Mouse (Mus musculus) lung, embryonic 16.5 days (tissue): ENCODE measurements around the gene Pdzd8. TPM values are rescaled to one million over a fixed set of nuclear protein-coding genes. Genes with fewer than 3 reads are reported as not detected.

Experiments
- ATAC-seq: fragments of 200-750 bp; cut with Nextera tagmentation; 2 replicates; pipeline ENCODE4 v1.8.0; 2017; ENCODE audit warnings: low read depth, mild to moderate bottlenecking, moderate library complexity
- H3K27ac ChIP-seq: fragments of 300-500 bp; sonication (generic); 2 replicates; pipeline ENCODE4 v1.5.1; 2014; ENCODE audit warnings: mild to moderate bottlenecking, control low read depth, low read length
- H3K27me3 ChIP-seq: fragments of 300-500 bp; sonication (generic); 2 replicates; pipeline ENCODE4 v1.6.1; 2014; ENCODE audit warnings: low read depth, low read length, mixed read lengths; ENCODE audit not compliant: control insufficient read depth, insufficient read depth
- H3K36me3 ChIP-seq: fragments of 300-500 bp; sonication (generic); 2 replicates; pipeline ENCODE4 v1.6.1; 2014; ENCODE audit warnings: low read length; ENCODE audit not compliant: control insufficient read depth, insufficient read depth
- H3K4me1 ChIP-seq: fragments of 300-500 bp; sonication (generic); replicated peaks from 2 replicates; pipeline ENCODE4 v1.6.1; 2014; ENCODE audit warnings: low read length, mixed read lengths; ENCODE audit not compliant: control insufficient read depth, insufficient read depth
- H3K4me2 ChIP-seq: fragments of 300-500 bp; sonication (generic); 2 replicates; pipeline ENCODE4 v1.6.1; 2014; ENCODE audit warnings: low read depth, low read length, control low read depth
- H3K4me3 ChIP-seq: fragments of 300-500 bp; sonication (generic); 2 replicates; pipeline ENCODE4 v1.5.1; 2014; ENCODE audit warnings: mild to moderate bottlenecking, low read length, control low read depth
- H3K9ac ChIP-seq: fragments of 300-500 bp; sonication (generic); 2 replicates; pipeline ENCODE4 v1.6.1; 2014; ENCODE audit warnings: low read length, control low read depth
- H3K9me3 ChIP-seq: fragments of 300-500 bp; sonication (generic); 2 replicates; pipeline ENCODE4 v1.6.1; 2016; ENCODE audit warnings: low read length; ENCODE audit not compliant: control insufficient read depth
- WGBS: fragments of 180-500 bp; shearing (Covaris S2); extraction: QIAGEN DNeasy Blood & Tissue Kit; methylation state at CpG from one replicate; pipeline ENCODE4 v1.1.7; 2014; 5-methylcytosine and 5-hydroxymethylcytosine counted together
- polyA plus RNA-seq: library from polyadenylated mRNA; unstranded; fragments of >200 nt; fragmentation: Nextera tagmentation; extraction: Ambion mirVana; gene quantifications from 2 replicates; pipeline ENCODE4 v1.2.1, GENCODE M21; 2015

Gene Pdzd8
- 7.2 and 7.5 TPM in 2 replicates for polyA plus RNA-seq

DNA sequence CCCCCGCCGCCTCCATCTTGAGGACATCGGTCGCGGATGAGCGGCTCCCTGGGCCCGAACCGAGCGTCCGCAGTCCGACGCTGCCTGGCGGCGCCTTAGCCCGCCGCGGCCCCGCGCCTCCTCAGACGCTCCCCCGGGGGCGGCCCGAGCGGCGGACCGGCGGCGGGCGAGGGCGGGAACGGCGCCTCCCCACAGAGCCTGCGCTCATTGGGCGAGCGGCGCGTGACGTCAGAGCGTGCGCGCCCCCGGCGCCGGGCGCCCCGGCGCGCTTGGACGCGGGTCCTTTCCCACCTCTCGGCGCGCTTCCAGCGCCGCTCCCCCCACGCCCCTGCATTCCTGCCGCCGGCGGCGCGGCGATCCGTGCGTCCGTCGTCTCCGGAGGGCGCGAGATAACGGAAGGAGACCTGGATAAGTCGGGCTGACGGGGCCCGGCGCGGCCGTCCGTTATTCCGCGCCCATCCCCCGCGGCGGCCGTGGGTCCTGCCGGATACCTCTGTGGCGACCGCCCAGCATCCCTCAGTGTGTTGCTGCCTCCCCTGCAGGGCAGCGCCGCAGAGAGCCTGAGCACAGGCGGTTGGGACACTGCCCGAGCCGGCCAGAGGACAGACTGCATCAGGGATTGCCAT is at the start of gene Pdzd8:
Gene Pdzd8, minus strand, starts transcription at position 123 of the 626 bp plus-strand sequence.
- H3K4me1 ChIP-seq, result peaks cover 23% of the 10 kb centered on the region
- H3K4me3 ChIP-seq, result peak within 1 kb of the TSS; percentile 88
- no peaks in the 10 kb centered on the region for H3K27me3 ChIP-seq
- H3K9ac ChIP-seq, result peak within 1 kb of the TSS; percentile 90
- no peaks in the 10 kb centered on the region for H3K9me3 ChIP-seq
- H3K27ac ChIP-seq, result peak within 1 kb of the TSS; percentile 88
- ATAC-seq, result peak; percentile 98
- no peaks in the 10 kb centered on the region for H3K36me3 ChIP-seq
- peak within 1 kb of the TSS; percentile 91 for H3K4me2 ChIP-seq
- WGBS, result under 1% methylated on average over 36 of the region's 91 CpGs

DNA sequence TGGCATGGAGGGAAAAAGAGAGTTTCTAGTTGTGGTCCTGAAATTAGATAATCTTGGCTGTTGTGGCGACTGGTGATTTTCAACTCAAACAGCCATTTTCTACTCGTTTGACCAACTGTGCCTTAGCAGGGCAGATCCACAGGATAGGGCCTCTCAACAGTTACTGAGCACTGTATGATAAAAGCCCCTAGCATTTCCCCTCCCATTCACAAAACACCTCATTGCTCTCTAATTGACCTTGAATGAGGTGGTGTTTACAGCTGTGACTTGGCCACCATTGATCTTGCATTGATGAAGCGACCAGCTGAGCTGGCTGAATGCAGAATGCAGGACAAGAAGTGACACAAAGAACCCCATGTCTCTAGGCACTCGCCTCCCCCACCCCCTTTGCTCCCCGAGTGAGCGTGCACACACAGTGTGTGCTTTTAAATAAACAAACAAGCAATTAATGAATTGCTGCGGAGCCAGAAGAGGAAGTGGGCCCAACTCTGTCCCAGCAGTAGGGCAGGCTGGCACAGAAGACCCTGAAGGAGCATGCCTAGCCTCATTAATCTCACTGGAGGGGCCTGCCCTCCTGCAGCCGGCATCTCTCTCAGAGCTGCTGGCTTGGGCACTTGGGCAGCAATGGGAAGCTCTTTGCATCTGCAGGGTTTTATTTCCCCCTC is 48.3 kb upstream of the Pdzd8 start:
- H3K4me1 ChIP-seq, result no peaks in the 10 kb centered on the region
- no peaks in the 10 kb centered on the region; the same call in 1 of the 2 replicates for H3K27me3 ChIP-seq
- no peak overlapping the region for H3K27ac ChIP-seq
- H3K4me3 ChIP-seq, result no peak overlapping the region
- ATAC-seq, result no peak
- no peak overlapping the region for H3K4me2 ChIP-seq
- no peaks in the 10 kb centered on the region for H3K9me3 ChIP-seq
- WGBS, result 26% methylated on average over 8 of the region's 8 CpGs
- H3K36me3 ChIP-seq, result no peaks in the 10 kb centered on the region
- no peak overlapping the region for H3K9ac ChIP-seq

DNA sequence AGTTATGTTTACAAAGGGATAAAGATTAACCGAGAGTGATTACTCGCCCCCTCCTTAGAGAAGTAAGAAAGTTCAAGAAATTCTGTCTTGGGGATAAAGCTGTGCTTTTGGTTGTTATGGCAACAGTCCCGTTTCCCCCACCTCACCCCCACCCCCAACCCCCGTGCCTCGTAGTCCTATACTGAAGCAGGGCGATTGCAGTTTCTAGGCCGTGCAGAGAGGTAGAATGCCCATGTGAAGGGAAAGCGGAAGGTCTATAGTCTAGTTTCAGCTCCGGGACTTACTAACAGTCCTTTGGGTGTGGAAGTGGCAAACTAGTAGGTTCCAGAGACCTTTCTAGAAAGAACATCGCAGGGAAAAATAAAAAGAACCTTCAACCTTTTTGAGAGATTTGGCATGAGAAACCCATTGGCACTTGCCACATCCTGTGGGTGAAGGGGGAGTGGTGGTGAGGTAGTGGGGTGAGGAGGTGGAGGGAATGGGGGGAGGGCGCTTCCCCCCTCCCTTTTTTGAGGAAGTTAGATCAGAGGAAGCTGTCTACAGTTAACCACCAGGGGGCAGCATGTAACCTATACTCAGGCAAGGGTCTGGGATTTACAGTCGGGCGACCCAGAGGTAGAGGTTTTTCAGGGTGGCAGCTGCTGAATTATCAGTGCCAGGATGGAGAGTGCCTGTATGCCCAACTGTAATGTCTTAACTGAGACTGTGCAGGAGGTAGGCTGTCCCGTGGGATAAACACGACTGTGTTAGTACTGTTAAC is 43.4 kb upstream of the Pdzd8 start:
- no peaks in the 10 kb centered on the region for H3K4me1 ChIP-seq
- peak; percentile 54 for ATAC-seq
- H3K9me3 ChIP-seq, result no peaks in the 10 kb centered on the region
- H3K27me3 ChIP-seq, result no peaks in the 10 kb centered on the region
- no peak overlapping the region for H3K9ac ChIP-seq
- H3K4me3 ChIP-seq, result peak overlapping the region; percentile 9; the same call in 1 of the 2 replicates
- H3K27ac ChIP-seq, result no peak overlapping the region
- no peaks in the 10 kb centered on the region for H3K36me3 ChIP-seq
- H3K4me2 ChIP-seq, result peak overlapping the region; percentile 40
- WGBS, result 14% methylated on average over 14 of the region's 15 CpGs

DNA sequence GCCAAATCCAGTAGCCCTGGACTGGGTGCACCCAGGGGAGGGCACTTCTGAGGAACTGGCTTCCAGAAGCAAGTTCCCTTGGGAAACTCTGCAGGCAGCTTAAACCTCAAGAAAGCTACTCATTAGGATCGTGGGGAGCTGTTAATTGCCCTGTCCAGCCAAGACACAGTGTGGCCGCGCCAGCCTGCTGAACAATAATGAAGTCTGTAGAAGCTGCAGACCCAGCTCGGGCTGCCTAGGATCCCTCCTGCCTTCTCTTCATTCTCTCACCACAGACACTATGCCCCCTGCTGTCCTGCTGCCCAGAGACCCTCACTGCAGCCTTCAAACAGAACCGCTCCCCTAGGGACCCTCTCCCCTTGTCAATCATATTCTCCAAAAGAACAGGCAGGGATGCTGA is 42.8 kb upstream of the Pdzd8 start:
- Histone ChIP-seq H3K36me3 (no peaks in the 10 kb centered on the region), H3K9ac (no peak overlapping the region), H3K9me3 (no peaks in the 10 kb centered on the region), H3K4me1 (no peaks in the 10 kb centered on the region), H3K27ac (no peak overlapping the region), H3K4me3 (no peak overlapping the region), H3K4me2 (no peak overlapping the region), H3K27me3 (no peaks in the 10 kb centered on the region)
- 20% methylated on average over 5 of the region's 5 CpGs for WGBS
- ATAC-seq, result no peak

DNA sequence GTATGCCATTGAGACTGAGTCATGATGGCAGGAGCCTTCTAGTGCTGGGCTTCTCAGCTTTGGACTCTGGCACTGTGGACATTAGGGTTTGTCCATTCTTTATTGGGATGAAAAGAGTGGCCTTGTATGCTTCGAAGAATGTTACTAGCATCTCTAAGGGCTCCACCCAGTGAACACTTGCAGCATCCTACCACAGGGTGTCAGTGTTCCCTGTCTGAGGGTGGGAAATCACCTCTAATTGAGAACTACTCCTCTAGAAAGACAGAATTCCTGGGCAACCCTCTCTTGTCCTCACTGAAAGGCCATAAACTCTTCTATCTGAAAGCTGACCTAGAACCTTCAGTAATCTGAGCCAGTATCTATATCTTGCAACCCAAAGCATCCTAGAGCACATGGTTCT is 41.6 kb upstream of the Pdzd8 start:
- Histone ChIP-seq H3K4me1 (no peaks in the 10 kb centered on the region), H3K9me3 (no peaks in the 10 kb centered on the region), H3K27me3 (no peaks in the 10 kb centered on the region), H3K4me2 (no peak overlapping the region), H3K36me3 (no peaks in the 10 kb centered on the region), H3K9ac (no peak overlapping the region), H3K27ac (no peak overlapping the region), H3K4me3 (no peak overlapping the region)
- WGBS, result 61% methylated on average over 1 of the region's 1 CpGs
- ATAC-seq, result no peak

DNA sequence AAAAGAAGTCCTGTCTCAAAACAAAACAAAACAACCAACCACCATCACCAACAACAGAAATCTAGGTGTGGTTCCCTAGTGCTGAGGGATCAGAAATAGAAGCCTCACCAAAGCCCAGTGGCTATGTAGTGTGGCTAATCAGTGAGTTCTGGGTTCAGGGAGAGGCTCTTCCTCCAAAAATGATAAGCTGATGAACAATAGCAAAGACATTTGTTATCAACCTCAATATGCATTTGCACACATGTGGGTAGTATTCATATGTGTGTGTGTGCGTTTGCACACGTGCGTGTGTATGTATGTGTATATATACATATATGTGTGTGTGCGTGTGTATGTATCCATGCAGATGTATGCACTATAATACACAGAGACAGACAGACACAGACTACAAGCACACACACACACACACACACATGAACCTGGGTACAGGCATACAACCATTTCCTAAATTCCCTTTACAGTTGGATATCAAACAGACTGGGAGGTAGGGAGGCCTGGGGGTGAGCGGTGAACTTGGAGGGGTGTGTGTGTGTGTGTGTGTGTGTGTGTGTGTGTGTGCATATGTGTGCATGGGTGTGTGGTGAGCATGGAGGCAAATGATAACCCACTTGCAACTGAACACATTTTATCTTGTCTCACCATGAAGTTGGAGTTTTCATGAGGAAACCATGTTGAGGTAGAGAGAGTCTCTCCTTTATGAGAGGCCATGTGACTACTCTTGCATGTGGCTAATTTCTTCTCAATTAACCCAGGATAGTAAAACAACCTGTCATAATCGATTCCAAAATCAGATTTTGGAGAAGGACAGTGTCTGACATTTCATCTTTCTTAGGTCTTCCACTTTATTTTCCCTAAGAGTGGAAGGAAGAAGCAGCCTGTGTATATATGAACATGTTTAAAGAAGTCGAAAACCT is 39.3 kb upstream of the Pdzd8 start:
- H3K9ac ChIP-seq, result no peak overlapping the region
- H3K36me3 ChIP-seq, result no peaks in the 10 kb centered on the region
- 86% methylated on average over 7 of the region's 7 CpGs for WGBS
- no peak for ATAC-seq
- no peak overlapping the region for H3K4me2 ChIP-seq
- H3K27ac ChIP-seq, result no peak overlapping the region
- H3K4me3 ChIP-seq, result no peak overlapping the region
- no peaks in the 10 kb centered on the region for H3K9me3 ChIP-seq
- no peaks in the 10 kb centered on the region for H3K4me1 ChIP-seq
- H3K27me3 ChIP-seq, result no peaks in the 10 kb centered on the region

DNA sequence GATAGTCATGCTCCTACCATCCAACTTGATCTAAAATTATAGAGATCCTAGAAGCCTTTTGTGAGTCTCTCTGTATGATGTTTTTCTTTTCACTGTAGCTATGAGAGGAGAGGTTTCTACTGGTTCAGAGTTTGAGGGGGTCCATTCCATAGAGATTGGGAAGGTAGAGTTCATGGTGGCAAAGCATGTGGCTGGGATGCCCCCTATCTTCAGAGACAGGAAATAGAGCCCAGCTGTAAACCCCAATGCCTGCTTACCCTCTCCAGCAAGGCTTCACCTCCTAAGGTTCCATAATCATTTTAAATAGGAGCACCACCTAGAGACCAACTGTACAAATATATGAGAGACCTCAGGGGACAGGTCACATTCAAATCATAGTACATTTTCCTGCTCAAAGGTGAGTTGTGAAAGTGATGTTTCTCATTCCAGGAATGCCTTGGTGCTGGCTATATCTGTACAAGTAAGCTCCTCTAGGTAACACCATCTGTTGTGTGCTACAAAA is 36.9 kb upstream of the Pdzd8 start:
- Histone ChIP-seq H3K27ac (no peak overlapping the region), H3K4me3 (no peak overlapping the region), H3K27me3 (no peaks in the 10 kb centered on the region), H3K4me2 (no peak overlapping the region), H3K9ac (no peak overlapping the region), H3K9me3 (no peaks in the 10 kb centered on the region), H3K4me1 (no peaks in the 10 kb centered on the region), H3K36me3 (no peaks in the 10 kb centered on the region)
- ATAC-seq, result no peak

DNA sequence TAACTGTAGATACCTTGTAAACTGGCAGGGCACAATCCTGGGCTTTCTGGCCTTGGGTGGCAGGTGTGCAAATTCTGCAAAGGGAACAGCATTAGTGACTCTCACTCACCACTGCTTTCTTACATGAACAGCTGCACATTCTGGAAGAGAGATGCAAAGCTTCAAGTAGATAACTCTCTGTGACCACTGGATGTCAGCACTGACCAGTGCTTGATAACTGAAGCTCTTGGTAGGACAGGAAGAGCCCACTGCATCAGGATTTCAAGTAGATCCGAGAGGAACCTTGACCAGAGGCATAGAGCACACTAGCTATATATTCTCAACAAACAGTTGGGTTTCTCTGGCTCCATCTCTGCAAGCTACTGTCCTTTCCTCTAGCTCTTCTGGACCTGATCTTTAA is 34.4 kb upstream of the Pdzd8 start:
- no peak for ATAC-seq
- no peaks in the 10 kb centered on the region for H3K27me3 ChIP-seq

More for the DNA sequence above, 34.4 kb upstream of the Pdzd8 start:
- H3K4me2 ChIP-seq, result no peak overlapping the region
- no peak overlapping the region for H3K4me3 ChIP-seq
- H3K9me3 ChIP-seq, result no peaks in the 10 kb centered on the region
- no peak overlapping the region for H3K9ac ChIP-seq
- 25% methylated on average over 1 of the region's 1 CpGs for WGBS
- H3K27ac ChIP-seq, result no peak overlapping the region
- H3K4me1 ChIP-seq, result no peaks in the 10 kb centered on the region
- H3K36me3 ChIP-seq, result no peaks in the 10 kb centered on the region
